Mouse (Mus musculus) layer of hippocampus, adult 8-10 months (tissue): ENCODE measurements around the gene Gm4756. TPM values are rescaled to one million over a fixed set of nuclear protein-coding genes. Genes with fewer than 3 reads are reported as not detected.
"Not testable (repeated sequence)": the region's sequence is repeated elsewhere in the genome, so short reads cannot be mapped to it uniquely, and the experiment has no call there.

Source experiments
- DNase-seq, 2 experiments: peaks; one replicate each; pipeline ENCODE4 v3.0.0; 2022; ENCODE audit warnings: low spot score in 2 of 2
- total RNA-seq, 4 experiments: library from RNA; stranded (reverse); gene quantifications; 2 replicates each; pipeline ENCODE4 v1.2.4; 2022

Gm4756 gene
- total RNA-seq, 4 experiments from 2014 or later: not detected

DNA sequence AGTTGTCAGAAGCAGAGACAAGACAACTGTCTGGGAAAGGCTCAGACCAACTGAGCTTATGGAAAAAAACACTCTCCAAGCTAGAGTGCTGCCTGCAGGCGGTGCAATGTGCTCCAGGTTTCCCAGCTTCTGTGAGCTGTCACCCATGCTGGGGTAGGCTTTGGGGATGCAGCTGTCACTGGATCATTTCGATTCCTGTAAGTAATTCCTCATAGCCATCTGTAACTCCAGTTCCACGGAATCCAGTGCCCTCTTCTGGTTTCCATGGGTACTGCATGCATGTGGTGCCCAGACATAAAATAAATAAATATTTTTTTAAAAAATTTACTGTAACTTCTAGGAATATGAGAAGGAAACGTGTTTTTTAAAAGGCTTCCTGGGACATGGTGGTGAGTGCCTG lies 5.2 kb upstream of the Gm4756 start:
- peak; percentile 69 to 76 for DNase-seq

GRCm38 (mm10) chr12:72648921-72649320 lies 540 bp downstream of the Gm4756 start:
- no peak for DNase-seq

DNA sequence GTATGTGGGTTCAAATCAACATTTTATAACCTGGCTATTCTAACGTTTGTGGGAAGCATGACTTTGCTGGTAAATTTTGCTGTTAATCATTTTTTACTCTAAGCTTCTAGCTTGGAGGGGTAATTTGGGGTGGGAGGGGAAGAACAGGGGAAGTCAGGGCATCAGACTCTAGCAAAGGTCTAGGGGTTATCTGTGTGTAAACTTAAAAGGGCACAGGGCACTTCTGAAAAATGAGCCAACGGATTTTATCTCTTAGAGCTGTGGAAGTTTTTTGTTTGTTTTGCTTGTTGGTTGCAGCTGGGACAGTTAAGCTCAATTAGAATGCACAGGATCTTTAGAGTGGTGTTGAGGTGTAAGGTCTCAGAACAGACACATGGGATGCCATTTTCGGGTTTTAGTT lies 11.4 kb downstream of the Gm4756 start:
- no peak for DNase-seq

DNA sequence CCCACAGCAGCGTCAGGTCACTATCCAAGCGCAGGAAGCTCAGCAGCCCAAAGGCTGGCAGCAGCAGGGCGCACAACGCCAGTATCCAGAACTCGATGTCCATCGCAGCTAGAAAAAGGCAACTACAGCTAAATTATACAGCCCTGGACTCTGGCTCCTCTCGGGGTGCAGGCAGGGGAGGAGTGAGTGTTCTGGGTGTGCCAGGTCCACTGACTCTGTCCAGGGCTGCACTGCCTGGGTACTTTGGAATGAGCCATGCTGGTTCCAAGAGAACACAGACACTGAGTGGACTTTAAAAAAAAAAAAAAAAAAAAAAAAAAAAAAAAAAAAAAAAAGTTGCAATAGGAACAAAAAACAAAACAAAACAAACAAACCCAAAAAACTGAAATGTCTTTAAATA lies 20.7 kb downstream of the Gm4756 start:
- no peak for DNase-seq

DNA sequence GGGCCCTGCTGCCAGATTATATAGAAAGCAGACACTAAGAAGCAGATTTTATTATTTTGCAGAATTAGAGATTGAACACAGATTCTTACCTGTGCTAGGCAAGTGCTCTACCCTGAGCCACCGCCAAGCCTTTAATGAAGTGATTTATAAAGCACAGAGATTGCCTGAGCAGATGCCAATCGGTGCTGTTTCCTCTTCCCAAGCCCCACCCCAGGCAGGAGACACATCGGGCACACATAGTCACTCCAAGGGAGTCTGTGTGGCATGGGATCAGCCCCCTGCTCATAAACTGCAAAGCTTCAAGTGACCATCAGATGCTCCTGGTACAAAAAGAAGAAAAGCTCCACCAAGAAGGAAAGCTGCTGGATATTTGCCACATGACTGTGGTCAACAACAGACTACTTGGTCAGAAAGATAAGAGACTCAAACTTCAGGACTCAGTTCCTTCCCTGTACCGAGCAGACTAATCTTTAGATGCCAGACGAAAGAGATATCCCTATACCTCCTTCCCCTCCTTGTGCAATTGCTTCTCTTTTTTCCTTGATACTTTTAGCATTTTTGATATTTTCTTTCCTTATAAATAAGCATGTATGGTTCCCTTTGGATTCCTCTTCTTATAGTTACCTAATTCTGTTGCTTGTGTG lies 26.5 kb downstream of the Gm4756 start:
- DNase-seq: no peak

DNA sequence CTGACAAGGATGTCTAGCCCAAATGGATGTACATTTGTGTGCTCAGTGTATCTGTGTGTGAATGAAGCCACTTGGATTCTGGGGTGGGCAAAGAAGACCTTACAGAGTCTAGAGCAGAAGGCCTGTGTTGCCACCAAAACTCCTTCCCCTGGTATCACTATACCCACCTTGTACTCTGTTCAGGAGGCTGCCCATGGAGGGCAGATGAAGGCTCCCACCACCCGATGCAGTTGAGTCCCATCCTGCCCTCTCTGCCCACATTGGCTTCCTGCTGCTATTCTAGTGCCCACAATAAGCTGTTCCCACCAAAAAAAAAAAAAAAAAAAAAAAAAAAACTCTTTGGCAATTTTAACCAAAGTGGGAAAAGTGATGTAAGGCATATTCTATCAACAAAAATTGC lies 28.0 kb downstream of the Gm4756 start:
- DNase-seq: no peak

GRCm38 (mm10) chr12:72620856-72621255 lies 28.6 kb downstream of the Gm4756 start:
- no peak for DNase-seq

DNA sequence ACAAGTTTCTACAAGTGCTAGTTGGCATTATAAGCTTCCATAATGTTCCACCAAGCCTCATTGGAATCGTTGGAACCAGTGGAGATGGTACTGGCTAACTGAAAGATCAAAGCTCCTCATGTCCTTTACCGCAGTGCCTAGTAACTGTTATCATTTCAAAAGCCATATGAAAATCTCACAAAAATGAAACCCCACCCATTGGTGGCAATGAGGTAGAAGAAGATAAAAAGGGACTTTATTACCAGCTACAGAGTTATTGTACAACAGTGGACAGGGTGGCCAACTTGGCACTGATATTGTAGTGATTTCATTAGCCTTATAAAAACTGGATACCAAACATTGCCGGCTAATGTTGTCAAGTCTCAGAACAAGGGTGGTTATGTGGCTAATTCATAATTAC lies 37.4 kb downstream of the Gm4756 start:
- DNase-seq: no peak

DNA sequence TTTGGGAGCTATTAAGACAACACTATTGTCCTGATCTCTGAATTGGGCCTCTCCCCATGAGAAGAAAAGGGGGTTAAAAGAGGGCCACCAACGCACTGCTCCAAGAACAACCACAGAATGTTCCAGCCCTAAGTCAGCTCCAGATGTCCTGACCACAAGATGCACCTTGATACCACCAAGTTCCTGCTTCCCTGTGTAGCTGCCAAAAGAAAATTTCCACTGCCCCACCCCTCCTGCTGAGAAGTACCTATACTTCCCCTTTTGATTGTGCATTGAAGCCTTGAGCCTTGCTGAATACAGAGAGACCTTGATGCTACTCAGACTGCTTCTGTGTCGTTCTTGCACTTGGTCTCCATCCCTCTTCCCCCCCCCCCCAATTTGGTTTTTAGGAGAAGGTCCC lies 50.7 kb downstream of the Gm4756 start:
- not testable (repeated sequence) for DNase-seq

GRCm38 (mm10) chr12:72594001-72594400 lies 55.5 kb downstream of the Gm4756 start:
- DNase-seq: no peak

GRCm38 (mm10) chr12:72592991-72593390 lies 56.5 kb downstream of the Gm4756 start:
- no peak for DNase-seq

DNA sequence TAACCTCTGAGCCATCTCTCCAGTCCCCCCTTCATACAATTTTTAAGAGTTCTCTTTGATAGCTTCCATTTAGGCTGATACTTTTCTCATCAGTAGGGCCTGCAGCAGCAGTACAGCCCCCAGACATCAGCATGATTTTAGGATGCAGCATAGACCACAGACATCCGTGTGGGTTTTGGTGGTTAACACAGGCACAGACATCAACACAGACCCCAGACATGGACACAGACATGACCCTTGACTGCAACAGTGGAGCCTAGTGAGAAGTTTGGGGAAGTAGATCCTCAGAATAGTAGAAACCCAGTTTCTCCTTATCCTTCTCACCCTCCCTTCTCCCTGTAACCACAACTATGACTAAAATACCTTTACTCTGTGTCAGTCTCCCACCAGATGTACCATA lies 64.1 kb downstream of the Gm4756 start:
- DNase-seq: no peak

DNA sequence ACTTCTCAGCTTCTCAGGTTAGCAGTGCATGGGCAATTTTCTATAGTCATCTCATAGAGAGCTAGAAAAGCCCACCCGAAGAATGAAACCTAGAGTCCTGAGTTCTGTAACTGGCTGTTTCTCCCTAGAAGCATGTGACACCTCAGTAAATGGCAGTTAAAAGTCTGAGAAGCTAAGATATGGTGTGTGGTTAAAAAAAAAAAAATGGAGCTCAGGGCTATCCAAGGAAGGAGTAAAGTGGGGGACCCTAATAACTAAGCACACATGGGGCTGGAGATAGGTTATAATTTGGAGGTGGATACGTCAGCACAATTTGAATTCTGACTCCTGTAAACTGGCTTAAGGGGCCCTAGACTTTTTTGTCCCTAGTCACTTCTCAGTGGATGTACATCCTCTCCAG lies 66.4 kb downstream of the Gm4756 start:
- no peak for DNase-seq

GRCm38 (mm10) chr12:72582021-72582420 lies 67.4 kb downstream of the Gm4756 start:
- no peak for DNase-seq

GRCm38 (mm10) chr12:72564281-72564795 lies 85.1 kb downstream of the Gm4756 start:
- no peak for DNase-seq

DNA sequence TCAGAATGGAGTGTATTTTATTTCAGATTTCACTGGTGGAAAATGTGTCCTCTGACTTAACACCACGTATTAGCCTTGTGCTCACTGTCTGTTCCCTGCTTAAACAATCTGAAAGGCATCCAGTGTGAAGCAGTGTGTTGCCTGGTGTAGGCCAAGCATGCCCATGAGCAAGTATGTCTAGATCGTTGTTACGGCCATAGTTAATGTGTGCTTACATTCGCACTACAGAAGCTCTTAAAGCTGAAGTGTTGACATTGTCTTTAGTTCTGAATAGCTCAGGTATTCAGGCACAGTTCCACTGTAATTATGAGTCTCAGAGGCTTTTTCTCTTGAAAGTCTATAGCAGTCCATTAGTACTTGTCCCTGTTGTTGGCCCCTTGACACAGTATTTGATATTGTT lies 95.1 kb downstream of the Gm4756 start:
- no peak for DNase-seq

DNA sequence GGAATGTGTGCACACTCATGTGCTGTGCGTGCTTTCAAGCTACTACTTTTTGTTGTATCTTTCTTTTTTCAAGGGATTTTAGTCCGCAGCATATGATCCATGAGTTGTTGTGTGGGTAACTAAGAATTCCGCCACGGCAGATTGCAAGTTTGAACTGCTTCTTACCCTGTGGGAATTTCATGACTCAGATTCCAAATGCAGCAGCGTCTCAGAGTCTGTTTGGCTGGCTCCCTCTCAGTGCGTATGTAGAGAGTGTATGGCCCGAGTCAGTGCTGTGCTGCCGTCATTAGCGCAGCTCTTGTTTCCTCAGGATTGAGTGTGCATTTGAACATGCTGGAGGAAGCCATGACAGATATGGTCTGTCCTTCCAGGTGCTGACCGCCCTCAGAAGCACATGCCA lies 110.9 kb downstream of the Gm4756 start:
- peak; percentile 13 to 34 for DNase-seq

- peak; percentile 90 to 94 for DNase-seq
These were observed 113.4 kb downstream of the Gm4756 start, which contains the start of gene Pcnx4 for GRCm38 (mm10) chr12:72536021-72536597. Gene Pcnx4 (plus strand): TSS chr12:72536383.

DNA sequence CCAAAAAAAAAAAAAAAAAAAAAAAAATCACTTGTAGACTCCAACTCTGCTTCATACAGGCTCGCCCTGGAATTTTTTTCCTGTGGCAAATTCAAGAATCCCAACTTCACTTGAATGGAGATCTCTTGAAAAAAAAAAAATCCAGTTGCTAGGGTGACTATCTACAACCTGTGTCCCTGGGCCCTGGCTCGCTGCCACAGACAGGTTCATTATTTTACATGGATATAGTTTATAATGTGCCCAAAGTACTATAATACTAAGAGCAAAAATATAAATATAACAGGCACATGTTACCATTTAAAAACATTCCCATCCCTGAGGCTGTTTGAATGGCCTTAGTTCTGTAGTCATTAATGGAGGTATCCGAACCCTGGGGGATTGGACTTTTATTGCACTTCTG lies 113.9 kb downstream of the Gm4756 start:
- no peak for DNase-seq

DNA sequence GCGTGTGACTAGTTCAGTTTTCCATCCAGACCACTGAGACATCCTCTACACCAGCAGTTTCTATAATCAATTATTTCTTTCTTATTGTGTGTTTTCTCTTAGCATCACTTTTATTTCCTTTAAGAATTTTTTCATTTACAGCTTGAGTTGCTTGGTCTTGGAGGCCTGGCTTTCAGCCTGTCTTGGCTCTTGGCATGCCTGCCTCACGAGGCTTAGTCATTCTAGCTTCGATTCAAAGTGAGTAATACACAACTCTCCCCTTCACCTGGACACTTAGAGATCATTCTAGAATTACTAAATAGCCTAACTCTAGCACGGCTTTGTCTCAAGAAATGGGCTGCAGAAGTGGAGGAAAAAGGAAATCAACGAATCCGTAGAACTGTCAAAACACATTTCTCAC lies 115.5 kb downstream of the Gm4756 start:
- no peak for DNase-seq

GRCm38 (mm10) chr12:72532303-72532702 lies 117.2 kb downstream of the Gm4756 start:
- no peak for DNase-seq
